Mouse (Mus musculus) lung, postnatal 0 days (tissue): ENCODE data around the gene Anapc15.

Source experiments
- CTCF ChIP-seq: IDR thresholded peaks from 2 replicates; pipeline ENCODE4 v1.5.1; 2016; ENCODE audit warnings: antibody characterized with exemption, mild to moderate bottlenecking
- EP300 ChIP-seq: IDR thresholded peaks from 2 replicates; pipeline ENCODE4 v1.6.1; 2016; ENCODE audit warnings: antibody characterized with exemption, mild to moderate bottlenecking, control low read depth

GRCm38 (mm10) chr7:101882413-101883154, 19.1 kb downstream of the Anapc15 start:
- TF ChIP-seq CTCF, result no peak
- no peak for TF ChIP-seq EP300
